Mouse (Mus musculus): ENCODE measurements around the gene Mtmr3.

The Mtmr3 gene

GRCm38 (mm10) chr11:4594608-4595500, at the start of gene Mtmr3:
Mtmr3 (minus strand) TSS chr11:4594863.
- DNase-seq (ENCODE audit: extremely low spot score, low read depth, low spot score), result peak; percentile 74

DNA sequence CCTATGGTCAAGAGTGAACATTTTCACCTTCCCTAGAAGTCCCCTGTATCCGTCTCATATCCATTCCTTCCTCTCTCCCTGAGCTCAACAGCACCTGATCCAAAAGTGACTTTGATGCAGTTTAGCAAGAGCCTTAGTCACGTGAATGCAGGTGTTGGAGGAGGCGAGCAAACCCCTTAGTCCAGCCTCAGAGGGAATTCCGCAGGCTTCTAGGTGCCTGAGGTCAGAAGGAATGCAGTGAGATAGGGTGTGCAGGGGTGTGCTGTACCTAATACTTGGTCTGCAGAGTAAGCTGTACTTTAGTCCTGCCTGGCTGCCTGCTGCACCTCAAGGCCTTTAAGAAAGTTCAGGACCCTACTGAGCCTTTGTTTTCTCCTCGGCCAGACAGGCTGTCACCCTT, 49.1 kb upstream of the Mtmr3 start:
- no peak for DNase-seq (ENCODE audit: extremely low spot score, low read depth, low spot score)

DNA sequence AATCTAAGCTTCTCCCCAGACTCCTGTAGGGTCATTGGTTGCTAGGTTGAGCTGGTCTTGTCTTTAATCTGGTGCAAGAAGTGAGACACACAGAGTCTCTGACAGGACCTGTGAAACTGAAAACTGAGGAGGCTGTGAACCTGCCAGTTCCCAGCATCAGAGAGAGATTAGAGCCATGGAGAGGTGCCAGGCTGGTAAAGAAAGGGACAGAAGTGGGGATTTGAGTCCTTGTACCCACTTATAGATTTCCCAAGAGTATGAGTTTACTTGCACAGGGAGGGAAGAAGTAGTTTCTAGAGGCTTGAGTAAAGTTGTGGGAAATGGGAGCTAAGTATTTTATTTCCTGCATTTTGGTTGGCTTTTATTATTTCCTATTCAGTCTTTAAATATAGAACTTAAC, 46.5 kb upstream of the Mtmr3 start:
- no peak for DNase-seq (ENCODE audit: extremely low spot score, low read depth, low spot score)

DNA sequence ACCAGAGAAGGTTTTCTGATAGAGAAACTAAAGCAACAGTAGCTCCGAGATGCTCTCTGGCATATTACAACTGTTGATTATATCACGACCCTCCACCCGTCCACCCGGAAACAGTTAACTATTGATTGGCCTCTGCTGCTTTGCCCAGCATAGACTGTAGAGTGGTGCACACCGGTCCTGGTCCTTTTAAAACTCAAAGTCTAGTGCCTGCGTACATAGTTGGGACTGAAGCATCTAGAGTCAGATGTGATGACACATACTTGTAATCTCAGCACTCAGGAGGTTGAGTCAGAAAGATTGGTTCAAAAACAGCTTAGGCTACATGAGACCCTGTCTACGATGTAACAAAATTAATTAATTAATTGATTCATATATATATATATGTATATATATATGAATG, 43.6 kb upstream of the Mtmr3 start:
- no peak for DNase-seq (ENCODE audit: extremely low spot score, low read depth, low spot score)

DNA sequence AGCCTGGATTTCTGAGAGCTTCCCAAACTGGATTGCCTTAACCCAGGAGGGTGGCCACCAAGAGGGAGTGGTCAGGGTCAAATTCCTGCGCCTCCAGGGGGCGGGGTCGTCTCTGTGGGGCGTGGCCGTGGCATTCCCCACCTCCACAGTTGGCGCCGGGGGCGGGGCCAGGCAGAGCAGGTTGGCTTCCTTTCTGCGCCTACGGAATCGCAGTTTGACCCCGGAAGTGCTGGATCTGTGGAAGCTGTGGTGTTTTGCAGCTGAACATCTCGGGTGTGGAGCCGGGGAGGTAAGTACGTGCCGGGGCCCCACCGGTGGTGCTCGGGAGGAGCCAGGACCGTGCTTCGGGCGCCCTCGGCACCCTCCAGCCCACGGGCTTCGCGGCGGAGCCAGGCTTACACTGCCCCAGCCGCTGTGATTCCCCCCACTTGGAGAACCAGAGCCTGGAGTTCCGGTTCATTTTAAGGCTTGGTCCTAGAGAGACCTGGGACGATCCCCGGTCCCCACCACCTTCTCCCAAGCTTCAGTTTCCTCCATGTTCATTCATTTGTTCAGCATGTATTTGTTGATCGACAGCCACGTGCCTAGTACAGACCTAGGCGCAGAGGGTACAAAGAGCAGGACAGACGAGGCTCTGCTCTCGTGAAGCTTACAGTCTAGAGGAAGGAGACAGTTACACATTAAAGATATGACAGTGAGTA, 43.0 kb upstream of the Mtmr3 start, which contains the start of gene Ascc2:
Gene Ascc2, plus strand, starts transcription at position 214 of the 701 bp plus-strand sequence.
- peak; percentile 73 for DNase-seq (ENCODE audit: extremely low spot score, low read depth, low spot score)

- DNase-seq (ENCODE audit: extremely low spot score, low read depth, low spot score), result no peak
These were observed 42.2 kb upstream of the Mtmr3 start for GRCm38 (mm10) chr11:4636782-4637342.

GRCm38 (mm10) chr11:4634395-4634794, 39.7 kb upstream of the Mtmr3 start:
- DNase-seq (ENCODE audit: extremely low spot score, low read depth, low spot score), result no peak

- no peak for DNase-seq (ENCODE audit: extremely low spot score, low read depth, low spot score)
These were observed 38.8 kb upstream of the Mtmr3 start for GRCm38 (mm10) chr11:4633420-4633819.

DNA sequence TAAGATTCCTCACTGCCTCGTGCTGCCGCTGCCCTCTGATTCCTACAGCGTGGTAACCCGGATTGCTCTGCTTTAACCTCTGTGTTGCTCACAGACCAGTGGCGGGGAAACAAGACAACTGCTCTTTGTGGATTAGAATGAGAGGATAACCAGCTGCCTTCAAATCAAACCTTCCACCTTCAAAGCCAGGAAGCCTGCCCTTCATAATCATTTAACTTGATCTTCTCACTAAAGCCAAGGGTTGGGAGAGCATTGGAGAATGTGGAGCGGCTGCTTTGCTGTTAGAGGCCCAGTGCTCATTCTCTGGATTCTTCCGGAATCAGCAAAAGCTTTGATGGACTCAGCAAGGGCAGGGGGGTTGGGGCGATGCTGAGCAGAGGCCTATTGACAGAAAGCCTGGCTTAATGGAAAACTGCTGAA, 35.2 kb upstream of the Mtmr3 start:
- no peak for DNase-seq (ENCODE audit: extremely low spot score, low read depth, low spot score)

DNA sequence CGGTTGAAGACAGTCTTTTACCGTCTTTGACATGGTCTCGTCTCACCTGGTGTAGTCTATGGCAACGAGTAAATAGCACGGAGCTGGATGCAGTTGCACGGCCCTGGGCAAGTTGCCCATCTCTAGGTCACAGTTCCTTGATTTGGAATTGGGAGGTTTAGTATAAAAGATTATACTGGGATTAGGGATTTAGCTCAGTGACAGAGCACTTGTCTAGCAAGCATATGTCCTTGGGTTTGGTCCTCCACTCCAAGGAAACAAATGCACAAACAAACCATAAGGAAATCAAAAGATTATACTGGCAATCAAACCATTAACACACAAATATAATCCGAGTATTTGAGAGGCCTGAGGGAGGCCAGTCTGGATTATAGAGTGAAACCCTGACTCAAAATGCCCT, 33.0 kb upstream of the Mtmr3 start:
- DNase-seq (ENCODE audit: extremely low spot score, low read depth, low spot score), result no peak

GRCm38 (mm10) chr11:4625931-4626330, 31.3 kb upstream of the Mtmr3 start:
- DNase-seq (ENCODE audit: extremely low spot score, low read depth, low spot score), result no peak

DNA sequence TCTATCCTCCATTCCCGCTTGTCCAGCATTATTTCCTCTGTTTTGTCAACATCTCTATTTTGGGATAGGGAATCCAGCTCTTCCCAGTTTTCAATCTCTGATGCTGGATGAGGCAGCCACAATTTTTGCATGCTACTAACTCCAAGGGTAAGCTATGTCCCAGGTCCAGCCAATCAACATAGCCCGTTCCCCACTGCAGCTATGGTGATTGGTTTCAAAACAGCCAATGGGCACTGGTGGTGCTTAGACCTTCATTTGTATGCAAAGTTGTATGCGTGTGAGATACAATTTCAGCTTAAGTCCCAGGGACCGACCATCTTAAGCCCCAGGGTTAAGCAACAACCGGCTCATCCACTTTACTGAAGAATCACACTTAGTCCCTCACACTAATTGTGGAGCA, 28.3 kb upstream of the Mtmr3 start:
- no peak for DNase-seq (ENCODE audit: extremely low spot score, low read depth, low spot score)

DNA sequence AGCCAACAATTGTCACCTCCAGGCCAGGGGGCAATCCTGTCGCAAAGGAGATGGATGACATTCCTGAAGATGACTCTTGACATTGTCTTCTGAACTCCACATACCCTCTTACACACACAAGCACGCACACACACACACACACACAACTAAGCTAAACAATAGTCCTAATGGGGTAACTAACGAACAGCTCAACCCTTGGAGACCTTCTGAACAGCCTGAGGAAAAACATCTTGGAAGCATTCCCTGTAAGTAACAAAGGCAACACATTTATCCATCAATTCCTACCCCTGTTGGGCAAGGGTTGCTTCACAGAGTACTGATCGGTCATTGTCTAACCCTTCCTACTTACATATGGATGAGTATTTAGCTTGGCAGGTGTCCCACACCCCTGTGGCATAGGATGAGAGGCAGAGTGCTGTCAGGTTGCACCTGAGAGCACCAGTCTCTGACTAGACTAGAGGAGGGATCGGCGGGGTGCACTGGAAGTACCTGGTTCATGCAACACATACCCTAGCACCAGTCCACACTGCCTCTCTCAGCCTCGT, 27.9 kb upstream of the Mtmr3 start:
- DNase-seq (ENCODE audit: extremely low spot score, low read depth, low spot score), result no peak

DNA sequence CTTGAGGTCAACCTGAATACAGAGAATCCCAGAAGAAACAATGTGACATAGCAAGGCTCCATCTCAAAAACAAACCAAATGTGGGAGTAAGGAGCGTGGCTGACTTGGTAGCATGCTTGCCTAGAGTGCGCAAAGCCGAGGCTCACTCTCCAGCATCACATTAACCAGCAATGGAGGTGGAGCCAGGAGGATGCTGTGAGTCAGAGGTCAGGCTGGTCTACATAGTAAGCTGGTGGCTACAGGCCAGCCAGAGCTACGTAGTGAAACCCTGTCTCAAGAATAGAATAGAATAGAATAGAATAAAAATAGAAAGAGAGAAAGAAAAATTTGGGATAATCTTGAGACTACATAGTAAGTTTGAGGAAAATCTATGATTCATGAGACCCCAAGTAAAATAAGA, 27.2 kb upstream of the Mtmr3 start:
- DNase-seq (ENCODE audit: extremely low spot score, low read depth, low spot score), result no peak

DNA sequence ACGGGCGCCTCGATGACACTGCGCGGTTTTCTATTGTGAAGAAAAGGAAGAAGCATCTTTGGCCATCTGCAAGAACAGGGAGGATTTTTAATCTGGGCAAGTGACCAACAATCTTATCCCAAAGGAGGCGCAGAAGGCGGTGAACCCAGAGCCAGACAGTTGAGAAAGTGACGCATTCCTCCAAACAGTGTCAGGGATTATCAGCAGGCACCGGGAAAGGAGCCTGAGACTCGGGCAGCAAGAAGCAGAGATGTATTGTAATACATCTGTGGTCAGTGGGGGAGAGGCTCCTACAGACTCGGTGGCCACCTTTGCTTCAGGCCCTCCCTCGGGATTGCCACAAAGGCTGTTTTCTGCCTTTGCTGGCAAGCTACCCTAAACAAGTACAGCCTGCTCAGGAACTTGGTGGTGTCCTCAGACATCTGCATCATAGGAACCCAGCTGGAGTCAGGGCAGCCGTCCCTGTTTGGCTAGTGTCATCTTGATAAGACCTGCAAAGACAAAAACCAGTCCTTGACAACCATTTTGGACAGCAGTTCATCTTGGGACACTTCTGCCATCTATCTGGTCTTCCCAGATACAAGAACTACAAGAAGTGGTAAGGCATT, 25.9 kb upstream of the Mtmr3 start:
- DNase-seq (ENCODE audit: extremely low spot score, low read depth, low spot score), result no peak

DNA sequence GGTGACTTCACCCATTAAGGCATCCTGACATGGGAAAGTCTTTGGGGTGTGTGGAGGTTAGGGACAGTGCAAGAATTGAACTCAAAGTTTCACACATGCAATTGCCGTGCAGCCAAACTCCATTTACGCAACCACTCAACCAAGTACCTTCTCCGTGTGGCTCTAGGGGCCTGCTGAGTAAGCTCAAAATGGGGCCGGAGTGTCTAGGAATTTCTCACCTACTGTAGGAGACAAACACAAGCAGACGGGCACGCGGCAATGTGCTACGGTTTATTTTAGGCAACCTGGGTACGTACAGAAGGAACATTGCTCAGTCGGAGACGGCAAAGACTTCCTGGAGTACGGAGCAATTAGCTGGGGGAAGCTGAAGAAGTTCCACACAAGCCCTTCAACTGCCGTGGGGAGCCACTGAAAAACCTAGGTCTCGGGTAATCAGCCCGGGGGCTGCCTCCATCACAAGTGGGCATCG, 25.4 kb upstream of the Mtmr3 start, which contains the start of gene Gm11032:
Gene Gm11032, plus strand, starts transcription at position 51 of the 469 bp plus-strand sequence.
- no peak for DNase-seq (ENCODE audit: extremely low spot score, low read depth, low spot score)

DNA sequence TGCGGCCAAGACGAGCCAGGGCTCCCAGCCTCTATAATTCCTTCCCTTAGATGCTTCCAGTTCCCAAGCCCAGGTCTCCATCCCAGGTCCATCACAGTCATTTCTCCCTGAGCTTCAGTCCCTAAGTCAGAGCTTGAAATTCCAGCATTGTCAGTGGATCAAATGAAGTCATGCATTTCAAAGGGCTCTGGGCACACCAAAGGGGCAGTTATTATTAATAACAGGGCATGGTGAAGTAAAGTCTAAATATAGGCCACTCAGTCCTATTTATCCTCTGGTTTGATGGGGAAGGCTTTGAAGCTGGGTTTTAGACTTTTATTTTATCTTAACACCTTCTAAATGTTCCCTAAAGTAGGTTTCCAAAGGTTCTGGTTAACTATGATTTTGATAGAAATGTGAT, 17.2 kb upstream of the Mtmr3 start:
- no peak for DNase-seq (ENCODE audit: extremely low spot score, low read depth, low spot score)

DNA sequence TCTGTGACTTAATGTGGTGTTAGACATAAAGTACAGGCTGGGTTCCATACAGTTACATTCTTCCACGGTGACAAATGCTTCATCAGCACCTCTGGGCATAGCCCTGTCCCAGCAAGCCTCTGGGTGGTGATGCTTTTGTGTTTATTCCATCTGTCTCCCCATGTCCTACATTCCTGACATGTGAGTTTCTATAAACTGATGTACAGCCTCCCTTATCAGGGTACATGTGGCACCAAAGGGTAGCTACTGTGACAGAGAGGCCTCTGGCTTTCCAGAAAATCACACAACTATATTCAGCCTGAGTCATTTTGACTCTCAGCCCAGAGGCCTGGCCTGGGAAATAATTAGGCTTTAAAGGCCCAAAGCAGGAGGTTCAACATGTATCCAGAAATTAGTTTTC, 11.9 kb upstream of the Mtmr3 start:
- DNase-seq (ENCODE audit: extremely low spot score, low read depth, low spot score), result no peak

DNA sequence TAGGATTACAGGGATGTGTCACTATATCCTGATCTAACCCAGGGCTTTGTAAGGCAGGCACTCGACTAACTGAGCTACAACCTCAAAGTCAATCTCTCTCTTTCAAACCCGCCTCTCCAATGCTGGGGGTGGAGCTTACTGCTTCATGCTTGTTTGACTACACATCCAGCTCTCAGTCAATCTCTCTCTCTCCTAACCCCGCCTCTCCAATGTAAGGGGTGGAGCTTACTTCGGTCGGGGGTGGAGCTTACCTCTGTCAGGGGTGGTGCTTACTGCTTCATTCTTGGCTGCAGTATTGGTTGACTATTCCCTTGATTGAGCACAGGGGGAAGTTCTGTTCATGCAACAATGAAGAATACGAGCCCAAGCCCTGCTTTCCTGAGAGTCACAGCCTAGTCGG, 10.8 kb upstream of the Mtmr3 start:
- DNase-seq (ENCODE audit: extremely low spot score, low read depth, low spot score), result no peak

DNA sequence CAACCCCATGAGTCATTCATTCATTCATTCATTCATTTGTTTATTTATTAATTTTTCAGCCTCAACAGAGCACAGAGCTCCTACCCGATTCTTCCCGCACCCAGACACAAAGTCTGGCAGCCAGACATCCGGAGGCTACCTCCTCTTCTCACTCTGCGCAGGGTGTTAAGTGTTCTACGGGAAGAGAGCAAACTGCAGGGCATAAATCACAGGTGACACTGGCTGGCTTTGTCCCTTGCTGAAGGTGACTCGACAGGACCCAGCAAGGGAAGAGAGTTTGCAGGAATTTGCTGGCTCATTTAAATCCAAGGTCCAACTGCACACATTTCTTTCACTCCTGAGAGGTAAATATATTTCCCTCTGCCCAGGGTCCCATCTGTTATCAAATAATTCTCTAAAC, 9.8 kb upstream of the Mtmr3 start:
- DNase-seq (ENCODE audit: extremely low spot score, low read depth, low spot score), result peak; percentile 53

All from hindlimb bud, embryonic 11.5 days (tissue).